Mouse (Mus musculus): ENCODE data around the gene Map3k21. TPM values are rescaled to one million over a fixed set of nuclear protein-coding genes. Genes with fewer than 3 reads are reported as not detected.

Gene Map3k21
- polyA plus RNA-seq, 1 experiment from 2014 or later = 0.28 TPM

DNA sequence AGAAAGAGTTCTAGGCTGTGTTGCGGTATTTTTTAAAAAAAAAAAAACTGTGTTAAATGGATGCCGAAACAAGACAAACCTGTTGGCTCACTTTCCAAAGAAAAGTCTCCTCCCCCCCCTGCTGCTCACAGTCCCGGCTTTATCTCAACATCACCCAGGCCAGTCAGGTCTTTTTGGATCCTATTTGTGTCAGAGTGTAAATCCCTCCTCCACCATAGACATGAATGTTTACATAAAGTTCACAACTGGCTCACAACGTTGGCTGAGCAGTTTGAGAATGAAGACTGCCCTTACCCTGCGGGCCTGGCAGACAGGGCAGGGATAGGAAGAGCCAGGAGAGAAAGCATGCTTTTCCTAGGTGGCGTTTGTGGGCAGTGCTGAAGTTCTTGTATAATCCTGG is 86.7 kb downstream of the Map3k21 start:
- H3K27me3 ChIP-seq (replicated peaks) = peaks cover 67% of the 10 kb centered on the region
- no peak overlapping the region for H3K9ac ChIP-seq
- H3K9me3 ChIP-seq = no peaks in the 10 kb centered on the region
- H3K36me3 ChIP-seq = no peaks in the 10 kb centered on the region
- H3K4me3 ChIP-seq = no peak overlapping the region
- H3K27ac ChIP-seq (replicated peaks) = no peak overlapping the region
- ATAC-seq (ENCODE audit: extremely low read depth, insufficient number of reproducible peaks, low FRiP score, low TSS enrichment) = no peak
- WGBS = 33% methylated on average over 6 of the region's 6 CpGs
- H3K4me2 ChIP-seq = peak overlapping the region; percentile 93; the same call in 1 of the 2 replicates
- H3K4me1 ChIP-seq = peaks cover 14% of the 10 kb centered on the region

Other genes with a start within 250 kb of the Map3k21 start
- 4.9 and 5.9 TPM in 2 replicates for gene Map10, start 240.6 kb upstream of the Map3k21 start, polyA plus RNA-seq (2015; fragmentation: Nextera tagmentation; extraction: Ambion mirVana)
- 25.7 and 25.9 TPM in 2 replicates for gene Ntpcr, start 180.5 kb upstream of the Map3k21 start, polyA plus RNA-seq (2015; fragmentation: Nextera tagmentation; extraction: Ambion mirVana)
- gene Pcnx2, start 12.1 kb upstream of the Map3k21 start, polyA plus RNA-seq (2015; fragmentation: Nextera tagmentation; extraction: Ambion mirVana) = 0.07 and 0.08 TPM in 2 replicates
- 3.0 and 3.8 TPM in 2 replicates for gene Kcnk1, start 84.7 kb downstream of the Map3k21 start, polyA plus RNA-seq (2015; fragmentation: Nextera tagmentation; extraction: Ambion mirVana)